Mouse (Mus musculus) stomach, embryonic 16.5 days (tissue): ENCODE measurements around the gene Mpeg1. TPM values are rescaled to one million over a fixed set of nuclear protein-coding genes. Genes with fewer than 3 reads are reported as not detected.

Experiments
- ATAC-seq: fragments of 200-750 bp; cut with Nextera tagmentation; 2 replicates; pipeline ENCODE4 v1.8.0; 2017; ENCODE audit warnings: moderate number of reproducible peaks, moderate TSS enrichment; ENCODE audit not compliant: insufficient read depth, low FRiP score
- H3K27ac ChIP-seq: fragments of 300-500 bp; sonication (generic); 2 replicates; pipeline ENCODE4 v1.5.1; 2014; ENCODE audit warnings: low read length
- H3K27me3 ChIP-seq: fragments of 300-500 bp; sonication (generic); 2 replicates; pipeline ENCODE4 v1.6.1; 2014; ENCODE audit warnings: low read length, control low read depth, mixed read lengths; ENCODE audit not compliant: control insufficient read depth, insufficient read depth
- H3K36me3 ChIP-seq: fragments of 300-500 bp; sonication (generic); 2 replicates; pipeline ENCODE4 v1.6.1; 2014; ENCODE audit warnings: low read length; ENCODE audit not compliant: control insufficient read depth, insufficient read depth
- H3K4me1 ChIP-seq: fragments of 300-500 bp; sonication (generic); 2 replicates; pipeline ENCODE4 v1.6.1; 2014; ENCODE audit warnings: low read length, control low read depth, mixed read lengths; ENCODE audit not compliant: control insufficient read depth, insufficient read depth
- H3K4me2 ChIP-seq: fragments of 300-500 bp; sonication (generic); 2 replicates; pipeline ENCODE4 v1.6.1; 2014; ENCODE audit warnings: low read depth, low read length, mixed read lengths
- H3K4me3 ChIP-seq: fragments of 300-500 bp; sonication (generic); replicated peaks from 2 replicates; pipeline ENCODE4 v1.5.1; 2014; ENCODE audit warnings: mild to moderate bottlenecking, low read length
- H3K9ac ChIP-seq: fragments of 300-500 bp; sonication (generic); 2 replicates; pipeline ENCODE4 v1.6.1; 2014; ENCODE audit warnings: low read length
- H3K9me3 ChIP-seq: fragments of 300-500 bp; sonication (generic); replicated peaks from 2 replicates; pipeline ENCODE4 v1.6.1; 2016; ENCODE audit warnings: low read length, control low read depth; ENCODE audit not compliant: control insufficient read depth
- WGBS: fragments of 180-500 bp; shearing (Covaris S2); extraction: QIAGEN DNeasy Blood & Tissue Kit; methylation state at CpG from one replicate; pipeline ENCODE4 v1.1.7; 2014; 5-methylcytosine and 5-hydroxymethylcytosine counted together
- polyA plus RNA-seq: library from polyadenylated mRNA; unstranded; fragments of >200 nt; fragmentation: Nextera tagmentation; extraction: Ambion mirVana; gene quantifications from 2 replicates; pipeline ENCODE4 v1.2.1, GENCODE M21; 2015

The Mpeg1 gene
- polyA plus RNA-seq, 1 experiment from 2014 or later, result 1.8 TPM

DNA sequence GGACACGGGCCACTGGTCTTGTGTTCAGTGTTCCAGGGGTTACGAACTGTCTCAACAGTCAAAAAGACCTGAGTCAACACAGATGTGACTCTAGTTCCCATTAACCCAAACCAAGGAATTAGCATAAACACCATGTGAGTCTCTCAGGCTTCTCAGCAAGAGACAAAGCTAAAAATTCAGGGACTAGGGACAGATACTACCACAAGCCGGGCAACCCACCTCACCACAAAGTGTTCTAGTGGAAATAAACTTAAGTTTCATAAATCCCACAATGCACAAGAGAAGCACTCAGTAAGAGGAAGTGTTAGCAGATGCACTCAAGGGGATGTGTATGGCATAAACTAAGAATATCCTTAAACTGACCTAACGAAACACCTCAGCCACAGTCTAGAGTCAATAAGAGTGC, 25.6 kb upstream of the Mpeg1 start:
- Histone ChIP-seq H3K36me3 (no peaks in the 10 kb centered on the region), H3K27ac (no peak overlapping the region), H3K4me3 (no peak overlapping the region), H3K9ac (no peak overlapping the region), H3K4me1 (no peaks in the 10 kb centered on the region), H3K4me2 (no peak overlapping the region), H3K27me3 (no peaks in the 10 kb centered on the region), H3K9me3 (no peaks in the 10 kb centered on the region)
- ATAC-seq, result no peak
- 83% methylated on average over 4 of the region's 4 CpGs for WGBS

DNA sequence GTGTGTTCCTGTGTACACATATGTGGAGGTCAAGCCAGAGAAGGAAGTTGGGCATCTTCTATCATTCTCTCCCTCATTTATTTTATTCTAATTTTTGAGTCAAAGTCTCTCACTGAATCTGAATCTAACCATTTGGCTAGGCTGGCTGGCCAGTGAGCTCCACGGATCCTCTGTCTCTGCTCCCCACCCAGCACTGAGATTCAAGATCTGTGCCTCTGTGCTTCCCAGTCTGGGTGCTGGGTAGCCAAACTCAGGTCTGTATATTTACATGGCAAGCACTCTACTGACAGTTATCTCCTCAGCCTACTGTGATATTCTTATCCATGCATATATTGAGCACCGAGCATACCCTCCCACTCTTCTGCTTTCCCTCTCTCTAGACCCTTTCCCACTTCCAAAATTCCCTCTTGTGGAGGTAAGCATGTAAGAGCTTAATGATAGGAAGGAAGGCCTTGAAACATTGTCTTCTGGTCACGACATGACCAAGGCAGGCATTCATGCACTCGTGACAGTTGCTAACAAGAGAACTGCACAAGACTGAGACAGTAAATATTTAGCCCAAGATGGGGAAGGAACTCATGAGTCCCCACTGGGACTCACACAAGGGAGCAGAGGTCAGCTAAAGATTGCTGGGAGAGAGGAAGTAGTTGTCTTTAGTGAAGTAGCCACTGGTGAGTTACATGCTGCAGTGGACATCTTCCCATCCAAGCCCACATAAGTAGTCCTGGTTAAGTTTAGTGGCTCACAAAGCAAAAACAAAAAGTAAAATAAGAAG, 24.6 kb upstream of the Mpeg1 start:
- 0 out of 2 replicates have a peak overlapping the region, but pooled peaks have one; percentile 11 for H3K27ac ChIP-seq
- H3K9ac ChIP-seq, result no peak overlapping the region
- H3K27me3 ChIP-seq, result no peaks in the 10 kb centered on the region
- no peak overlapping the region for H3K4me2 ChIP-seq
- H3K4me1 ChIP-seq, result no peaks in the 10 kb centered on the region
- H3K4me3 ChIP-seq, result no peak overlapping the region
- WGBS, result 75% methylated on average over 4 of the region's 4 CpGs
- no peaks in the 10 kb centered on the region for H3K9me3 ChIP-seq
- H3K36me3 ChIP-seq, result no peaks in the 10 kb centered on the region
- no peak; the same call in 1 of the 2 replicates for ATAC-seq

DNA sequence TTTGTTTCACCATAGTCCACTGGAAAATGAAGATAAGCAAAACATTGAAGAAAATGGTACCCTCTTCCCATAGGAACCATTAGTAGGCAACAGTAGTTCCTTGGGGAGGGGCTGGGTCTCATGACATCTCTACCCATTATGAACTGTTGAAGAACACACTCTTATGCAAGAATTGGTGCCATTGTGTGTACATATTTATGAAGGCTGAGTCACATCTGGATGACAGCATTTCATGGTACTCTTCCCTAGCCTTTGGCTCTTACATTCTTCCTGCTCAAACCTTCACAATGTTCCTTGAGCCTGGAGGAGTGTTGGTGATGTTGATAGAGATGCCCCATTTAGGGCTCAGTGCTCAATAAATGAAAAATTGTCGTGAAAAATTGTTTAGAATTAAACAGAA, 21.0 kb upstream of the Mpeg1 start:
- 45% methylated on average over 1 of the region's 1 CpGs for WGBS
- Histone ChIP-seq H3K4me2 (no peak overlapping the region), H3K4me1 (no peaks in the 10 kb centered on the region), H3K9ac (no peak overlapping the region), H3K36me3 (no peaks in the 10 kb centered on the region), H3K4me3 (no peak overlapping the region), H3K27ac (no peak overlapping the region), H3K27me3 (no peaks in the 10 kb centered on the region), H3K9me3 (no peaks in the 10 kb centered on the region)
- no peak for ATAC-seq

DNA sequence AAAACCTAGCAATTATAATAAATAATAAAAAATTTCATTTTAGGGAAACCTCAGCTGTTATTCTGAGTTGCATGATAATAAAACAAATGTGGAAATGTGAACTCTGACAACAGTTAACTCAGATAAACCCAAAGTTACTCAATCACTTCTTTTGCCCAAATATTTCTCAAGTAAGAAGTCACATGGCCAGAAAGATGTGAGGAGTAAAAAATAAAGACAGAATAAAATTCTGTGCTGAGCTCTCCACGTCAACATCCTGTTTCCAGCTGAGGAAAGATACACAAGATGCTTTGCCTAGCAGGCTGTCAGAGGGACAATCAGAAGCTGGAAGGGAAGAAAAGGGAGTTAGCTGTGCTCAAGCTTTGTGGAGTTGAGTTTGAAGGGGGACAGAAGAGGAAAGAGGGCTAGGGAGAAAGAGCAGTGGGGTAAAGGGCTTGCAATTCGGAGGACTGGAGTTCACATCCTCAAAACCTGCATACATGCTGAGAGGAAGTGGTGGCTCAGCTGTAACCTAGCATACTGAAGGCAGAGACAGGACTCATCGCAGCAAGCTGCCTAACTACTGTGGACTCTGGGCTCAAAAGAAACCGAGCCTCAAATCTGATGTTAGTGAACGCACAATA, 20.4 kb upstream of the Mpeg1 start:
- H3K9me3 ChIP-seq, result no peaks in the 10 kb centered on the region
- no peaks in the 10 kb centered on the region for H3K4me1 ChIP-seq
- H3K4me2 ChIP-seq, result no peak overlapping the region
- no peak for ATAC-seq
- no peak overlapping the region for H3K27ac ChIP-seq
- no peaks in the 10 kb centered on the region for H3K36me3 ChIP-seq
- no peak overlapping the region for H3K9ac ChIP-seq
- no peak overlapping the region for H3K4me3 ChIP-seq
- WGBS, result 57% methylated on average over 5 of the region's 5 CpGs
- H3K27me3 ChIP-seq, result no peaks in the 10 kb centered on the region

DNA sequence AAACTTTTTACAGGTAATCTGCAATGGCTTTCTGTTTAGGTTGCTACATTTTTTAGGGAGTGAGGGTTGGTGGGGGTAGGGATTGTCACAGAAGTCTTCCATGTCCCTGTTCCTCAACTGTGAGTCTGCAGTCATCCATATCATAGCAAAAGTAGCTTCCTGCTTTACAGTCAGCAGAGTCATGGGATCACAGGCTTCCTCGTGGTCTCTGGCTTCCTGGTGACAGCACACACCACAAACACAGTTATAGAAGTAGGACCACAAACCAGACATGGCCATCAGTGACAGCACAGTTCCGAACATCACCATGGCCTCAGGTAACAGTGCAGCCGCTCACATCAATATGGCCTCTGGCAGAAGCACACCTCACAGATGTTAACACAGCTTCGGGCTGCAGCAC, 18.0 kb upstream of the Mpeg1 start:
- Histone ChIP-seq H3K4me3 (no peak overlapping the region), H3K4me2 (no peak overlapping the region), H3K9me3 (no peaks in the 10 kb centered on the region), H3K9ac (no peak overlapping the region), H3K27ac (no peak overlapping the region), H3K4me1 (no peaks in the 10 kb centered on the region), H3K27me3 (no peaks in the 10 kb centered on the region), H3K36me3 (no peaks in the 10 kb centered on the region)
- WGBS, result 78% methylated on average over 4 of the region's 4 CpGs
- no peak for ATAC-seq

DNA sequence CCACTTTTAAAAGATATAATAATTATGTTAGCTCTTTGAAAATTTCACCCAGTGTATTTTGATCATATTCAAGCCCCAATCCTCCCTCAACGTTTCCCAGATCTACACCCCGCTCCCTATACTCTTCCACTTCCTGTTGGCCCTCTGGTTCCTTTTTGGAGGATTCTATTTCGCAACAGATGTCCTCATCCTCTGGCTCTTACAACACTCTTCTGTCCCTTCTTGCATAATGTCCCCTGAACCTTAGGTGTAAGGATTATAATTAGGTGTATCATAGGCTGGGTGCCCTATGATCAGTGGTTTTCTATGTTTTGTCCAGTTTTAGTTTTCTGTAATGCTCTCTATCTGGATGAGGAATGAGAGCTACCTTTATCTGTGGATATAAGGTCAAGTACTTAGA, 15.6 kb upstream of the Mpeg1 start:
- Histone ChIP-seq H3K4me2 (no peak overlapping the region), H3K27ac (no peak overlapping the region), H3K9ac (no peak overlapping the region), H3K4me1 (no peaks in the 10 kb centered on the region), H3K36me3 (no peaks in the 10 kb centered on the region), H3K4me3 (no peak overlapping the region), H3K27me3 (no peaks in the 10 kb centered on the region), H3K9me3 (no peaks in the 10 kb centered on the region)
- ATAC-seq, result no peak
- 78% methylated on average over 3 of the region's 3 CpGs for WGBS

DNA sequence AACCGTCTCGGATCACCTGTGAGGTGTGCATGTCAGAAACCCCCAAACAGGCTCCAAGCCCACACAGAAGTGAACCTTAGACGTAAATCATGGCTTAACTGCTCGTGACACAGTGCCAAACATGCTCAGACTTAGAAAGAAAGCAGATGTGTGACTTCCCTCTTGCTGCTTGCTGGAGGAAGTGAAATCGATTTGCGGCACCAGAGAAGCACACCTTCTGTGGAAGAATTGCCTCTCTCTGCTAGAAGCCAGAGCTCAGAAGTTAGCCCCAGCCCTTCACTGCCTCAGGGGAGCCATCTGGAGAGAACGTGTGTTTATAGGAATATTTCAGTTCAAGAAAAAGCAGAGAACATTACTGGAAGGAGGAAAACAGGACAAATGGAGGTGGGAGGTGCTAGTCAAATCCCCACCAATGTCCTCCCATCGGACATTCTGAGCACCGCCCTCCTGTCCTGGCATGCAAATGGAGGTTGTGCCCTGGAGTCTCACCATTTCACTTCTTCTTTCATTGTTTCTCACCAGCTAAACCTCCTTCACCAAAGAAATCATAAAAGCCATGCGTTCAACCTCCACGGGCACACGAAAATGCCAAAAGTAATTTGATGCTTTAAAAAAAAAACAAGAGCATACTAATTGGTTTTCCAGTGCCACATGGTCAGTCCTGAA, 3.0 kb upstream of the Mpeg1 start:
- Histone ChIP-seq H3K27me3 (no peaks in the 10 kb centered on the region), H3K27ac (0 out of 2 replicates have a peak overlapping the region, but pooled peaks have one; percentile 12), H3K9ac (no peak overlapping the region), H3K4me1 (no peaks in the 10 kb centered on the region), H3K9me3 (no peaks in the 10 kb centered on the region), H3K4me2 (peak overlapping the region; percentile 13; the same call in 1 of the 2 replicates), H3K36me3 (no peaks in the 10 kb centered on the region), H3K4me3 (no peak overlapping the region)
- WGBS, result 52% methylated on average over 12 of the region's 12 CpGs
- ATAC-seq, result no peak

DNA sequence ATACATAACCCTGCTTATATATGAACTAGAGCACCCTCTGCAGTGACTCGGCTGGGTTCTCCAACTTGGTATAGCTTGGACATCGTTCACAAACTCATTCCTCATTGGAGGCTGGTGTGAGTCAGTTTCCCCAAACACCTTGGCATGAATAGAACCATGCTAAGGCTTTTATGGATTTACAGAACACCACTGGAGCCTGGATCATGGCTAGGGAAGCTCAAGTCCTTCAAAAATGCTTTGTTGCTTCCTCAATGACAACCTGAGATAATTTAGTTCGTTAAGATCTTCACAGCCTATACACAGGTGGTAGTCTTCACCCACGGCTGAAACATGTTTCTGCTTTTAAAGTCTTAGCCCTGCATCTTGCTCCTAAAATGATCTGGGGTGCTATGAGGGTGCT, 1.1 kb upstream of the Mpeg1 start:
- Histone ChIP-seq H3K36me3 (no peaks in the 10 kb centered on the region), H3K27ac (no peak overlapping the region), H3K4me3 (no peak overlapping the region), H3K4me2 (no peak overlapping the region), H3K9me3 (no peaks in the 10 kb centered on the region), H3K4me1 (no peaks in the 10 kb centered on the region; the same call in 1 of the 2 replicates), H3K27me3 (no peaks in the 10 kb centered on the region), H3K9ac (no peak overlapping the region)
- 66% methylated on average over 4 of the region's 4 CpGs for WGBS
- ATAC-seq, result no peak
